Mouse (Mus musculus): Measurements from ENCODE around the gene Gm7102.
"Not testable (repeated sequence)": the region's sequence is repeated elsewhere in the genome, so short reads cannot be mapped to it uniquely, and the experiment has no call there.

Gm7102 gene

GRCm38 (mm10) chr19:61175756-61176324 lies at the start of gene Gm7102:
Gene Gm7102, minus strand, starts transcription at chr19:61176309.
- no peak for DNase-seq (ENCODE audit: low read depth in 2 of 2, low spot score in 2 of 2)

- DNase-seq (ENCODE audit: low read depth in 2 of 2, low spot score in 2 of 2), result no peak
Measured at GRCm38 (mm10) chr19:61224678-61225525, 48.8 kb upstream of the Gm7102 start.

GRCm38 (mm10) chr19:61223706-61224328 lies 47.7 kb upstream of the Gm7102 start:
- DNase-seq (ENCODE audit: low read depth in 2 of 2, low spot score in 2 of 2), result no peak

GRCm38 (mm10) chr19:61207506-61207905 lies 31.4 kb upstream of the Gm7102 start:
- DNase-seq (ENCODE audit: low read depth in 2 of 2, low spot score in 2 of 2), result not testable (repeated sequence)

- peak; percentile 19 to 28 for DNase-seq (ENCODE audit: low read depth in 2 of 2, low spot score in 2 of 2)
Measured at GRCm38 (mm10) chr19:61199836-61200235, 23.7 kb upstream of the Gm7102 start.

- peak; percentile 82 to 89 for DNase-seq (ENCODE audit: low read depth in 2 of 2, low spot score in 2 of 2)
Measured at GRCm38 (mm10) chr19:61199316-61199715, 23.2 kb upstream of the Gm7102 start.

- not testable (repeated sequence) for DNase-seq (ENCODE audit: low read depth in 2 of 2, low spot score in 2 of 2)
Measured at GRCm38 (mm10) chr19:61183590-61183989, 7.5 kb upstream of the Gm7102 start, which contains the start of gene Gm6020. Gene Gm6020, plus strand, starts transcription at chr19:61183890.

GRCm38 (mm10) chr19:61151701-61152420 lies 24.2 kb downstream of the Gm7102 start:
- DNase-seq (ENCODE audit: low read depth in 2 of 2, low spot score in 2 of 2), result no peak

- DNase-seq (ENCODE audit: low read depth in 2 of 2, low spot score in 2 of 2), result no peak
Measured at GRCm38 (mm10) chr19:61151372-61151700, 24.8 kb downstream of the Gm7102 start.

- no peak for DNase-seq (ENCODE audit: low read depth in 2 of 2, low spot score in 2 of 2)
Measured at GRCm38 (mm10) chr19:61141299-61141698, 34.8 kb downstream of the Gm7102 start.

- peak; percentile 75 for DNase-seq (ENCODE audit: low read depth in 2 of 2, low spot score in 2 of 2)
Measured at GRCm38 (mm10) chr19:61140342-61141206, 35.5 kb downstream of the Gm7102 start, which contains the start of gene Zfp950. Gene Zfp950, minus strand, starts transcription at chr19:61140840.

GRCm38 (mm10) chr19:61138655-61139054 lies 37.5 kb downstream of the Gm7102 start:
- DNase-seq (ENCODE audit: low read depth in 2 of 2, low spot score in 2 of 2), result no peak

- no peak for DNase-seq (ENCODE audit: low read depth in 2 of 2, low spot score in 2 of 2)
Measured at GRCm38 (mm10) chr19:61131096-61131495, 45.0 kb downstream of the Gm7102 start.
